Mouse (Mus musculus) Patski (cell line): ENCODE results near the gene Pou2f1. TPM values are rescaled to one million over a fixed set of nuclear protein-coding genes. Genes with fewer than 3 reads are reported as not detected.

Experiments
- ATAC-seq: fragments of 100-300 bp; one replicate; pipeline ENCODE4 v1.8.0; 2021
- CTCF ChIA-PET: fragments of 350-600 bp; sonication (Branson Sonifier 250); formaldehyde crosslinking; loops from one replicate; lab custom pipeline; 2022; ENCODE audit warnings: inconsistent platforms; lab: Charles Lee
- POLR2A ChIA-PET: fragments of 350-600 bp; sonication (Branson Sonifier 250); formaldehyde crosslinking; loops from one replicate; lab custom pipeline; 2022; ENCODE audit warnings: antibody characterized with exemption, inconsistent platforms; lab: Charles Lee
- DNase-seq: peaks from one replicate; pipeline ENCODE4 v3.0.0-alpha.2; 2011; ENCODE audit warnings: low read depth, low spot score
- H3K27me3 ChIP-seq: fragments of 371-371 bp; one replicate; pipeline ENCODE4 v1.5.1; 2021
- CTCF ChIP-seq: fragments of 100-300 bp; IDR thresholded peaks from one replicate; pipeline ENCODE4 v1.5.1; 2021
- in situ Hi-C: fragments of 300-500 bp; cut with MboI; formaldehyde crosslinking; loops from 3 replicates; pipeline ENCODE4 v1.11.1; 2018; ENCODE audit warnings: low pct_unique_long_range_greater_than_20kb, mixed read lengths
- polyA plus RNA-seq: library from polyadenylated mRNA; unstranded; gene quantifications from one replicate; pipeline ENCODE4 v1.2.3, GENCODE M21; 2021

The Pou2f1 gene
- polyA plus RNA-seq, 1 experiment from 2014 or later = 8.3 TPM

DNA sequence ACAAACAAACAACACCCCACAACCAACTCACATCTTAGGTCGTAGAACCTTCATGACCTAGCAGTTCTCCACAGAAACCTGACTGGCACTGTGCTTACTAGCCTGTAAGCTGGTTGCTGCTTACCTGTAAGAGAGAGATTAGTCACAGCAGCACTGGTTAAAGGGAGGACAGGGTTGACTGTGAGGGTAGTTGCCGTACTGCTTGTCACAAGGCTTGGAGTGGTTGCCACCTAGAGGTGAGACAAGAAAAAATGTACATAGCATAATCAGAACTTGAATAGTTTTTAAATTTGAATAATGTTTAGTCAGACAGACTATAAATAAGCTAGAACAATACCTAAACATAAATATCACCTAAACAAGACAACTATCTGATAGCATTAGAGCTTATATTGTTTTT is 110.8 kb downstream of the Pou2f1 start:
- TF ChIP-seq CTCF = no peak
- ChIA-PET POLR2A (no interaction called here), CTCF (no interaction called here)
- no peak for ATAC-seq
- DNase-seq = no peak
- in situ Hi-C loops = no loop called here
- H3K27me3 ChIP-seq = no peaks in the 10 kb centered on the region

DNA sequence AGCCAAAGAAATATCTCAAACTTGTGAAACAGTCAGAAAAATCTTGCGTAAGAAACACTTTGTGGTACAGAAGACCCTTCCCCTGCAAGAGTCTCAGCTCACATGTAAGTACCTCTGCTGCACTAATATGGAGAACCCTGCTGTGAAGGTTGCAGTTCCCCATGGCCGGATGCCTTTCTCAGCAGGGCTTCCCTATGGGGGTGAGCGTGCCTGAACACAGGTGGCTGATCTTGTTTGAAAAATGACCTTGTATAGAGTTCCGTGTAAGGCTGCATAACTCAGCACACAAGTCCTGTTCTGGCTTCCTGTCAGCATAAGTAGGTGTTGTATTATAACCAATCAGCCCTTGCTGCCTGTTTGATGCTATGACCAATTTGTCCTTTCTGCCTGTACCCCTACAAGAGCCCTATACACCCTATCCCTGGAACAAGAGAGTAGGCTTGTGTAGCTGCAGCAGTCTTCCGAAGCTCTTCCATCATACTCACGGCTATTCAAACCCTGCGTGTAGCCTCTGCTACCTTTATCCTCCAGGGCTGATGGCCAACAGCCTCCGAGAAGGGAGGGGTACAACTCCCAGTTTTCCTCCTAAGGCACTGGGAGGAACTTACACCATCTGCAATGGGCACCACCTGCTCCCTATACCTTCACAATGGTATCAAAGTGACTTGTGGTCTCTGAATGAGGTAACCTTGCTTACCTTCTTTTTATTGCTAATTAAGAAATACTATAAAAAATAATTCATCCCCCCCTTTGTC is 120.2 kb downstream of the Pou2f1 start:
- ChIA-PET CTCF (no interaction called here), POLR2A (no interaction called here)
- no peaks in the 10 kb centered on the region for H3K27me3 ChIP-seq
- DNase-seq (no peak), ATAC-seq (no peak)
- no peak for TF ChIP-seq CTCF
- in situ Hi-C loops = no loop called here

DNA sequence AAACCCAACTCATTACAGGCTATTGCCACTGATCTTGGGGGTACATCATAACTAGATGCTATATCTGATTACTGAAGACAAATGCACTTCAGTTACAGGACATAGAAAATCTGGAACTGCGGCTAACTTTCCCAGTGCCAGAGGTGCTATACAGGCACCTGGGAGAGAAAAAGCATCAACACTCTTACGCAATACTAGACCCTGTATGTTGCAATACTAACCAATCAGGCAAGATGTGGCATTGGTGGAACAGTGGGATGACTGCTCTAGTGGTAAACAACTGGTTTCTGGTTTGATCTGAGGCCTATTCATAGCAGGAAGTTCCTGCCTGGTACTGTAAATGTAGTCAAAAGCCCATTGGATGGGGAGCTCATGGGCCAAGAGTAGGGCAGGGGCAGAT is 123.7 kb downstream of the Pou2f1 start:
- no peak for TF ChIP-seq CTCF
- in situ Hi-C loops = no loop called here
- ChIA-PET CTCF (interaction anchor here (0.5 to 1.1 kb wide), 4 partner anchors 16 to 275 kb away, joined by 3 to 4 read pairs (median 3); no protein-coding TSS in a partner anchor), POLR2A (no interaction called here)
- DNase-seq = no peak
- no peaks in the 10 kb centered on the region for H3K27me3 ChIP-seq
- ATAC-seq = no peak

DNA sequence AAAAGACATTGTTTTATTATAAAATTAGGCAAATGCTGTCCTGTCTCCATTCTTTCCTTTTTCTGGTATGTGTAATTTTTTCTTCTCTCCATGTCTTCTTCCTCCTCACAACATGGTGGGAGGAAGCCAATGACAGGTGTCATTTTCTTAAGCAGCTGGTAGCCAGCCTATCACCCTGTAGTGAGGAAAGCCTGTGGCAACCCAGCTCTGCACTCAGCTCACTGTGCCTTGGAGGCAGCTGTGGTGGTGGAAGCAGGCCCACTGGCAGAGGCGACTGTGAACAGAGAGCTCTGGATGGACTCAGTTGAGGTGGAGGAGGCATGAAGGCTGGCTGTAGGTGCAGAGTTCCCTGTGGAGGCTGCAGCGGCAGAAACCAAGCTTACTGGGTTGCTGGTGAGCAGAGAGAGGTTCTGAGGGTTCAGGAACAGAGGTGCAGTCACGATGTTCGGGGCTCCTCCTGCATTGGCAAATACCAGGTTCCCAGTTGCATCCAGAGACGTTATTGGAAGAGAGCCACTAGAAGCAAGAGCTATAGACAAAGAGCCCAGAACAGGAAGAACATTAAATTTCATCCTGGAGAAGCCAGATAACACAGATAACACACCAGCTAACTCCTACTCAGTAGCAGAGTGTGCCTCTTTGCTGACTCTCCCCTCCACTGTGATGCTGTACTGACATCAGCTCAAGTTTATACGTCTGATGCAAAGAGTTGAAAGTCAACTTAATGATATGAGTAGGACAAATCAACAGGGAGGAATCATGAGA is 126.8 kb downstream of the Pou2f1 start:
- TF ChIP-seq CTCF = no peak
- DNase-seq = no peak
- H3K27me3 ChIP-seq = no peaks in the 10 kb centered on the region
- in situ Hi-C loops = no loop called here
- POLR2A ChIA-PET = no interaction called here
- CTCF ChIA-PET = interaction anchor here (1.6 kb wide), 1 partner anchor 8 kb away, joined by 4 read pairs; no protein-coding TSS in a partner anchor
- ATAC-seq = no peak

DNA sequence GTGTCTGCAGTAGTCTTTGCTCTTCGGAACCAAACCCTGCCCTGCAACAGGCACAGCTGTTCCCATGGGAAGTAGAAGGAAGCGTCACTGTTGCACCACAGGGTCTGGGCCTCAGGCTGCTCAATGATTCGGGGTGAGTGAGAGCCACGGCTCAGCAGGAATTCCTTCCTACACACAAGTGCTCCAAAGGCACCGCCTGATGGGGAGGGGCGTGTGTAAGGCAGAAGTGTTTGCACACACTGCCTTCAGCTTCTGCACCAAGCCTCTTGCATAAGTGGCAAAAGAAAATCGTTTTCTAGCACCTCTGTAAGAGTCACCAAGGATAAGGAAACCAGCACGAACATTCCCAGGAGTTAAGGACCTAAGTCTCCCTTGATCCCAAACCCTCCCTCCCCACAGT is 127.8 kb downstream of the Pou2f1 start:
- TF ChIP-seq CTCF = no peak
- ATAC-seq (no peak), DNase-seq (no peak)
- ChIA-PET POLR2A (no interaction called here), CTCF (no interaction called here)
- H3K27me3 ChIP-seq = no peaks in the 10 kb centered on the region
- in situ Hi-C loops = no loop called here

DNA sequence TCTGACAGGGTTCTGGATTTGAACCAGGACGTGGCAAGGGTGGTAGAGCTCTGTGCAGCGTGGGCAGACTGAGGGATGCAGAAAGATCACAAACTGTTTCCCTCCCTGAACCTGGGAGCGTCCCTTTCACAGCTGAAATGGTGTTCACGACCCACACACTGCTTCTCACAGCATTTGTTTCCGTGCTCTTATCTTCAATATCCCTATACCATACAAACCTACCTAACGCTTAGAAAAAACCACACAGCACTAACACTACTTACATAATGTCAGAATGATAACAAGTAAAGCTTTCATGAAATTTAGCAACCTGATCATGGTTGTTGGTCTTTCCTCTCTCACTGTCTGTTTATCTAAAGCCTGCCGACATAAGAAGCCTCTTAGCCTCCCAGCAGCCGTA is 133.8 kb downstream of the Pou2f1 start:
- no peak for TF ChIP-seq CTCF
- ChIA-PET POLR2A (no interaction called here), CTCF (no interaction called here)
- in situ Hi-C loops = no loop called here
- DNase-seq = no peak
- no peak for ATAC-seq
- no peaks in the 10 kb centered on the region for H3K27me3 ChIP-seq

DNA sequence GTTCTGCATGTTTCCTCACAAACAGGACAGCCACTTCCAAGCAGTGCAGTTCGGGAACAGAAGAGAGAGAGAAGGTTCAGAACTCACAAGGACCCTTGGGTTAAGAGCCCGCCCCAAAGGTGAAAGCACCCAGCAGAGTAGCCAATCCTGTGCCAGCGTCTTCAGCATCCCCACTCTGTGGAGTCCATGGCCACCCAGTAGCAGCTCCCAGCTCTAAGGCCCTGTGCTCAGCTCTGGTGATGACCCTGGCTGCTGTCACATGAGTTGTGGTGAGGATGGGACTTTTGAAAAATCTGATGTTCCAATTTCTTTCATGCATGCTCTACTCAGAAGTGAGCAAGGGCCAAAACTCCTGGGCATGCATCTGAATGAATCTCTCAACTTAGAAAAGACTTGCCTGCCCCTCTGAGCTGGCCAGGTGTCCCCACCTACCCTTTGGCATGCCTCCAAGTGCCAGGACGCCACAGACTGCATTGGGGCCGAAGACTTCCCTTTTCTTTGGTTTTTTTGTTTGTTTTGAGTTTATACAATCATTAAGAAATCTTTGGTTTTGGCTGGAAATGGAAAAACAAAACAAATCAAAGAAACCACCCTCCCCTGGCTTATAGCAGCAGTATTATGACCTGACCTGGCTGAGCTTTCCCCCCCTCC is 135.7 kb downstream of the Pou2f1 start:
- no peak for TF ChIP-seq CTCF
- no peaks in the 10 kb centered on the region for H3K27me3 ChIP-seq
- ATAC-seq = no peak
- in situ Hi-C loops = no loop called here
- ChIA-PET POLR2A (no interaction called here), CTCF (interaction anchor here (2.4 kb wide), 1 partner anchor 13 kb away, joined by 6 read pairs; no protein-coding TSS in a partner anchor)
- no peak for DNase-seq

DNA sequence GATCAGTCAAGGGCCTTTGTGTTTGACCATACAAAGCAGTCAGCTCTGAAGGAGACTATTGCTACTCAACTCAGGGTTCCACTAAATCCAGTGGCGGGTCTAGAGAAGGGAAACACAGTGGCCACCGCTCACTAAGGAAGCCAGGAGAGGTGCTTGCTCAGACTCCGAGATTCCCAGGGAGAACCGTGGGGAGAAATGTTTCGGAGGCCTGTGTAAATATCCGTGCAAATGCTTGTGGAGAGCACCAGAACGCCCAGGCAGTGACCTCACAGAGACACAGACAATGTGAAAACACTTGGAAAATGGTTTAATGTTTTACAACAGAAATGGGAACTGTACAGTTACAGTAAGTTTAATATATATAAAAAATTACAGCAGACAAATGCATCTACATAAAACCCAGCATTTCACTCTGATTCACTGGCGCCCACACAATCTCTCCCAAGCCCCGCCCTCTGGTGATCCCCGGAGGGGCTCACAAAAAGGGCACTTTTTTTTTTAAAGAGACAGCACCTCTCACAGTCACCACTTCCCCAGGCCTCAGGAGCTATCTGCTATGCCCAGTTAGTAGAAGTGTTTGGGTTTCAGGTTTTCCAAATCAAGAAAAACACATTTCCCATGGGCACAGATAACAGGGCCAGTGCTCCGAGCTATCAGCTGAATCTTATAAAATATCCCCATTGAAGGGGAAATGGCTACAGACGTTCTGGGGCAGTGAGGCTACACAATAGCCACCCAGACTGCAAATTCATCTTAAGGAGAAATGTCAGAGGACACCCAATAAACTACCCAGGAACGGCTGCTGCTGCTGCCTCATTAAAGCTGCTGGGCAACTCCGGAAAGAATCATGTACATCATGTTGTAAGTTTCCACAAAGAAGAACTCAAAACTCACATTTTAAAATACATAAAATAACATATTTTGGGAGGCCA is 137.3 kb downstream of the Pou2f1 start:
- no peak for TF ChIP-seq CTCF
- ChIA-PET POLR2A (no interaction called here), CTCF (no interaction called here)
- no peaks in the 10 kb centered on the region for H3K27me3 ChIP-seq
- in situ Hi-C loops = no loop called here
- DNase-seq = no peak
- ATAC-seq = no peak

DNA sequence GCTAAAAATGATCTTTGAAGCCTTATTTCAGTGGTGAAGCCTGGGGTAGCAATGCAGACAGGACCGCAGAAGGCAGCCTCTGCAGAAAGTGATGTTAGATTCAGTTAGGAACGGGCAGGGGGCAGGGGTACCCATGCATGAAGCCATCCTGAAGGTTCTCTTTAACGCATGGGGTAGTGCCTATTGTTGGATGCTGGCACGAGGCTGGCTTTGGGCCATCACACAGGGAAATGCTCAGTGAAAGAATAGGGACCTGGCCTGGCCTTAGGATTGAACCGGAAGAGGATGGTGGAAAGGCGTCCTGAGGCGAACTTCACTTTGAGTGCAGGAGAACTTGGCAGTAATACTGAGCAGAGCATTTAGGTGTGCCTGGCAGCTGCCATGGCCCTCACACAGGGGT is 140.4 kb downstream of the Pou2f1 start:
- in situ Hi-C loops = no loop called here
- ChIA-PET POLR2A (no interaction called here), CTCF (interaction anchor here (1.0 to 2.1 kb wide), 3 partner anchors 11 to 292 kb away, joined by 3 to 4 read pairs (median 3); no protein-coding TSS in a partner anchor)
- DNase-seq (no peak), ATAC-seq (no peak)
- TF ChIP-seq CTCF = no peak
- no peaks in the 10 kb centered on the region for H3K27me3 ChIP-seq

DNA sequence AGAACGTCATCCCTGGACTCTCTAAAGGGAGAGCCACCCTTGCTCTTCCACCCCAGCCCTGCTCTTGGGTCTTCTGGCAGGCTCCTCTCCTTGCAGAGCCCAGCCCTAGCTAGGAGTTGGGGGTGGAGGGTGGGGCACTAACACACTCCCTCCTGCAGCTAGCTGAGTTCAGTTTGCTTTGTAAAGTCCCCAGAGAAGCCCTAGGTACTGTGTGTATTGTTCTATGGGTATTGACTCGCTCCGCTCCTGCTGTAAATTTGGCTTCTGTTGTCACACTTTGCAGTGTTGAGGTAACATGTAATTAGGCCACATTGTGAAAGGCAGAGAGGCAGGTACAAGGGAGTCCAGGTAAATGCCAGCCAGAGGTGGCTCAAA is 141.3 kb downstream of the Pou2f1 start:
- ATAC-seq (no peak), DNase-seq (no peak)
- no peaks in the 10 kb centered on the region for H3K27me3 ChIP-seq
- ChIA-PET CTCF (interaction anchor here (1.2 to 2.1 kb wide), 3 partner anchors 9 to 292 kb away, joined by 3 to 7 read pairs (median 4); no protein-coding TSS in a partner anchor), POLR2A (no interaction called here)
- in situ Hi-C loops = no loop called here
- TF ChIP-seq CTCF = no peak
